Mouse (Mus musculus) adrenal gland, postnatal 10 days (tissue): ENCODE data around the gene Dnajb11. TPM values are rescaled to one million over a fixed set of nuclear protein-coding genes. Genes with fewer than 3 reads are reported as not detected.

ENCODE experiments used
- DNase-seq: peaks from one replicate; pipeline ENCODE4 v3.0.0; 2021; ENCODE audit warnings: mixed read lengths
- long read RNA-seq, 2 experiments: library from polyadenylated mRNA; stranded (forward); transcript quantifications; one replicate each; pipeline ENCODE4 v2.0.0; 2021
- total RNA-seq, 2 experiments: library from RNA; stranded (reverse); gene quantifications; 2 replicates each; pipeline ENCODE4 v1.2.3; 2021

The Dnajb11 gene
- 10 to 100 TPM; 59.9 to 65.8 TPM for total RNA-seq
- long read RNA-seq, experiment 1, transcript Dnajb11-201 (10 exons, 1,927 nt): major isoform, 184 of 203 reads
- long read RNA-seq, experiment 1, partial matches to known transcripts: 8 of 203 reads
- long read RNA-seq, experiment 1, other reads (novel, unspliced or antisense): 10 of 203 reads
- long read RNA-seq, experiment 2, transcript Dnajb11-201 (10 exons, 1,927 nt): major isoform, 79 of 86 reads
- long read RNA-seq, experiment 2, partial matches to known transcripts: 1 of 86 reads
- long read RNA-seq, experiment 2, other reads (novel, unspliced or antisense): 6 of 86 reads

DNA sequence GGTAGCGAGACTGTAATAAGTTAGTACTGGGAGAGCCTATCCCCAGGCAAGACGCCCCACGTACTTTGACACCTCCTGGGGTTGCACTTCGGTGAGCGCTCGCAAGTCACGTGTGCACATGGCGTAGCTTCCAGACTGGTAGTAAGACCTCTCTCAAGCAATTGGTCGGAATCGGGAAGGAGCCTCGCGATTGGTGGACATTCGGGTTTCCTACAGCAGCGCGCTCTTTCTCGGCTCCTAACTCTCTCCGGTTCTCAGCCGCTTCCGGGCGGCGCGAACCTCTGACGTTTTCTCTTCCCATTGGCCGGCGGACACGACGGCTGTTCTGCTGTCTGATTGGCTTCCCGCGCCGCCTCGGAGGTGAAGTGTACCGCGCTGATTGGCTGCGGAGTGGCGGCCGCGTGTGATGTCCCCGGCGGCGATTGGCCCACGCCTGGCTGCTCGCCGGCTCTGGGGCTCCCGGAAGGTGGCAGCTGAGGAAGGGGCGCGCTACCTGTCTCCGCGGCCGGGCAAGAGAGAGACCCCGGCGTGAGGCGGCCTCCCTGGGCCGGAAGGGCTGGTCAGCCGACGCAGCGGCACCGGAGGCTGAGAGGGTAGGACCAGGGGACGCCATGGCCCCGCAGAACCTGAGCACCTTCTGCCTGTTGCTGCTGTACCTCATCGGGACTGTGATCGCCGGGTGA lies at the start of gene Dnajb11, which contains the start of gene Tbccd1:
Dnajb11 (plus strand) TSS at position 415 of the 683 bp plus-strand sequence.
Tbccd1 (minus strand) TSS at position 239 of the 683 bp plus-strand sequence.
- peak; percentile 99 for DNase-seq

GRCm38 (mm10) chr16:22811477-22811876 lies 46.2 kb upstream of the Dnajb11 start, which contains the start of gene Crygs:
TSS of gene Crygs (minus strand) at chr16:22811577.
- DNase-seq: no peak

GRCm38 (mm10) chr16:22820731-22821130 lies 36.9 kb upstream of the Dnajb11 start:
- DNase-seq: no peak

DNA sequence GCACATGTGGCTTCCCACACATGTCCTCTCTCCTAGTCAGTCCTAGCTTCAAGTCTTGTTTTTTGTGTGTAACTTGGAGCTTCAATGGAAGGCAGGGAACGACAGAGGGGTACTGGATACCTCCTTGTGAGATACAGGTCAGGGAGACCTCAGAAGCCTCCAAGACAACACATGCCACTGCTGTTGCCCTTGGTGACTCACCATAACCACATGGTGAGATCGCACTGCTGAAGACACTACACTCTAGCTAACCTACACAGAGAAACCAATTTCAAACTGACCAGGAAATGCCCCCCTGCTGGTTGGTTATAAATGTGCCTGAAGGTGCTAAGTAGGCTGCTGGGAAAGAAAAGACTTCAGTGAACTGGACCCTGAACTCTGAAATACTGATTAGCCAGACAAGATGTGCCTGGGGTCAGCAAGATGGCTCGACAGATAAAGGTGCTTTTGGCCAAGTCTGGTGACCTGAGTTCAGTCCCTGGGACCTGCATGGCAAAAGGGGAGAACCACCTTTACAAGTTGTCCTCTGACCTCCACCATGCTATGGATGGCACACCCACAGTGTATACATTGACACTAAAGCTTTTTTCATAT lies 24.6 kb upstream of the Dnajb11 start:
- DNase-seq: no peak

GRCm38 (mm10) chr16:22839146-22839857 lies 18.3 kb upstream of the Dnajb11 start:
- DNase-seq: no peak

DNA sequence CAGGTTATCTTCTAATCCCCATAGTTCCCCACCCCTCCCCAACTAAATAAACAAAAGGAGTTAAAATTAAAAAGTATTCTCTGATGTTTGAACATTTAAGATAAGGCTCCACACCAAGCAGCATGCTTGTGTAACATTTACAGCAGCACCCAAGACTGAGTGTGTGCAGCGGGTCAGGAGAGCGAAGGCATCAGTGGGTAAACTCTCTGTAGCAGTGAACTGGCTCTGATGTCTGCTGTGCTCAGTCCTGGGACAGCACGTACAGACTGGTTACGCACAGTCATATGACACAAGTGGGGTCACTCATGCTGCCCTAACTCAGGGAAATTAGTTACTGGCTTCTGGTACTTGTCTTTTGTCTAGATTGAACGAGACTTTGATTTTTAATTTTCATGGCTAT lies 14.8 kb upstream of the Dnajb11 start:
- no peak for DNase-seq

DNA sequence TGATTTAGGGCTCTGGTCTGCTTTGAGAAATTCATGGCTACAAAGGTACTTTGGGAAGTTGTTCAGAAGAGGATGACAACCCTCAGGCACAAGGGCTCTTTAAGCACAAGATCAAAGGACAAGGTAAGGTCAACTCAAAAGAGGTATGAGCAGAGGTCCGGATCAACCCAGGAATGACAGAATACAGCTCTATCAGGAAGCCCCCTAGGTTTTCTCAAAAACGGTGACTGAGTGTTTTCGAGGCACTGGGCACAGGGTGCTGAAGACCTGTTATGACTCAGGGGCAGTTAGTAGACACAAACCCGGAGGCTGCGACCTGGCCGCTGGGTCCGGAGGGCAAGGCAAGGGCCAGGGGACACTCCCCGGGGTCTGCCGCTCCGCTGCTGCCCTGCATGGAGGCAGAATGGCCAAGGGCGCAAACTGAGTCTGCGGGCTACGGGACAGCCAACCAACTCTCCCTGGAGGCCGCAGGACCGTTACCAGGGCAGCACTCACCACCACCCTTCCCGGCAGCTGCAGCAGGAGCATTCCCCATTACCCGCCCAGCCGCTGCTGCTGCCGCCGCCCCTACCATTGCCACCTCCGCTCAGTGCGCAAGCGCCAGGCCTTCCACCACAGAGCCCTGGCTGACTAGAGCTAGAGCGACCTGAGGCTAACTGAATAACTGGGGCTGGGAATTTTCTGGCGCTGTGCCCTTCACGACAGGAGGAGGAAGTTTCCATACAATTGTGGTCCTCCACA lies 13.4 kb upstream of the Dnajb11 start:
- peak; percentile 89 for DNase-seq

DNA sequence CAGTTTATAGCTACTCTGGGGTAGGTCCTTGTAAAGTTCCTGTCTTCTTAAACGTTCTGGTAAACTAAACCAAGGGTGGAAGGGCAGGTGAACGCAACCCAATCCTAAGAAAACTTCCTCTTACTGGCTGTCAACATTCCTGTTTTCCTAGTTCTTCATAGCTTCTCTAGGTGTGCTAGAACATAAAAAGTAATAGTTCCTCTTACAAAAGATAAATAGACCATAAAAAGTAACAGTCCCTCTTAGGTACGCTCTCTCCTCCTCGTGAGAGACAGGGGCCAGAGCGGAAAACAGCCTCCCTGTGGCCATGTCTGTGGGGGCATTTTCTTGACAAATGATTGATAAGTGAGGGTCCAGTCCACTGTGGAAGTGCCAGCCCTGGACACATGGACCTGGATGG lies 12.8 kb upstream of the Dnajb11 start:
- DNase-seq: no peak

DNA sequence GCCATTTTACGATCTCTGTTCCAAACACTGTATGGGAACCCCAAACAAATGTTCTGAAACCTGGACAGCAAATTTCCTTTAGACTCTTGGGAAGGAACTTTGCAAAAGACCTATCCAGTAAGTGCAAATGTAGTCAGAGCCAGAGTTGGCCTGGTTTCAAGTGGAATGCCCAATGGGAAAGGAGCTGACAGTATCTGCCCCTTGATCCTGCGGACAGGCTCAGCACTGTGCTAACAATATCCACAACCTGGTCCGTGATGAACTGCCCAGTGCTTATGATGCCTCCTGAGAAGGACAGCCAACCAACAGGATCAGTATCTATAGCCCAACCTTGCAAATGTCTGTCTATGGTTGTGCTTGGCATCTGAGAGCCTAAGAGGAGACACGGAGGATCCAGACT lies 12.2 kb upstream of the Dnajb11 start:
- peak; percentile 62 for DNase-seq

- DNase-seq: no peak
These were observed 10.0 kb upstream of the Dnajb11 start for GRCm38 (mm10) chr16:22847686-22848085.

DNA sequence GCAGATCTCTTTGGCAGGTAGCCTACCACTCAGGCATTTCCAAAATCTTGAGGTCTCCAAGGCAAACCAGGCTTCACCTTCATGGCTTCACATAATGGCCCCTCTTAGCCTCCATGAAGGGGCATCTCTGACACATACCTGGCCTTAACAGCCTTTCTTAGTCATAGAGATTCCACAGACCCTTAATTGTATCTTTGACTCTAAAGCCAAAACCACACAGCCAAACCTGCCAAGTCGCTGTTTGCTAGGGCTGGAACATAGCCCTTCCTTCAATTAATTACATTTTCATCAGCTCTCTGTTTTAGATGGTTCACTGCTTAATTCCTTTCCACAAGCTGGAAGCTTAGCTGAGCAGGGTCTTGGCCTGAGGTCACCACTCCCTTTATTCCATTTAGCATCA lies 9.3 kb upstream of the Dnajb11 start:
- DNase-seq: no peak

GRCm38 (mm10) chr16:22852709-22853108 lies 4.9 kb upstream of the Dnajb11 start:
- DNase-seq: no peak

DNA sequence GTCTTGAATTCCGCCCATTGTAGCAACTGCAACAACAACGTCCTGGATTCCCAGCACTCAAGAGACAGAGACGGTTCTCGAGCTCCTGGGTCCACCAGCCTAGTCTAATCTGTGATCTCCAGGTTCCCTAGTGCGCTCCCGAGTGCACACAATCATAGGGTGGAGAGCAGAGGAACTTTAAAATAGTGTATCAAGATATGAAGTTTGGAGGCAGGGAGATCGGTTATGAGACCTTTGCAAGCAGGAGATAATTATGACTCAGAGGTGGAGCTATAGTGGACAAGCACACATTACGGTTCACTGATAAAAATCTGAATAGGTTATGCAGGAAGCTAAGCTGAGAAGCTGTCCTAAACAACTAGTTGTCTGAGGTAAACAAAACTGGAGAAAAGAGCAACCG lies 872 bp upstream of the Dnajb11 start:
- DNase-seq: no peak

DNA sequence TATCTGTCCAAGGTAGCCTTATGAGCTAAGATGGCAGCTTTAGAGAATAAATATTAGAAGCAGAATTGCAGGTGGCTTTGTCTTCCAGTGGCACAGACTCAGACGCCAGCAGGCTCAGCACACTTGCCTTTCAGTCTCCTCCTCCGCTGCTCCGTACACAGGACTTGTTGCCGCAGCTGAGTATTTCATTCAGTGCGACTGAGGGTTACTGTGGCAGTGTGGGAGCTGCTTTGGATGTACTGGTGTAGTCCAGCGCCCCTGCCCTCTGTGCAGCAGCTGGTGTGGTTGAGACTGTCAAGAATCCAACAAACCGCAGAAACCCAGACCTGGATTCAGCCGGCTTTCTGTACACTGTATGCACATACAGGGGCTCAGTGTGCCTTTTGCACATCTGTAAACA lies 14.8 kb downstream of the Dnajb11 start:
- no peak for DNase-seq

GRCm38 (mm10) chr16:22873369-22873768 lies 15.7 kb downstream of the Dnajb11 start:
- DNase-seq: no peak

DNA sequence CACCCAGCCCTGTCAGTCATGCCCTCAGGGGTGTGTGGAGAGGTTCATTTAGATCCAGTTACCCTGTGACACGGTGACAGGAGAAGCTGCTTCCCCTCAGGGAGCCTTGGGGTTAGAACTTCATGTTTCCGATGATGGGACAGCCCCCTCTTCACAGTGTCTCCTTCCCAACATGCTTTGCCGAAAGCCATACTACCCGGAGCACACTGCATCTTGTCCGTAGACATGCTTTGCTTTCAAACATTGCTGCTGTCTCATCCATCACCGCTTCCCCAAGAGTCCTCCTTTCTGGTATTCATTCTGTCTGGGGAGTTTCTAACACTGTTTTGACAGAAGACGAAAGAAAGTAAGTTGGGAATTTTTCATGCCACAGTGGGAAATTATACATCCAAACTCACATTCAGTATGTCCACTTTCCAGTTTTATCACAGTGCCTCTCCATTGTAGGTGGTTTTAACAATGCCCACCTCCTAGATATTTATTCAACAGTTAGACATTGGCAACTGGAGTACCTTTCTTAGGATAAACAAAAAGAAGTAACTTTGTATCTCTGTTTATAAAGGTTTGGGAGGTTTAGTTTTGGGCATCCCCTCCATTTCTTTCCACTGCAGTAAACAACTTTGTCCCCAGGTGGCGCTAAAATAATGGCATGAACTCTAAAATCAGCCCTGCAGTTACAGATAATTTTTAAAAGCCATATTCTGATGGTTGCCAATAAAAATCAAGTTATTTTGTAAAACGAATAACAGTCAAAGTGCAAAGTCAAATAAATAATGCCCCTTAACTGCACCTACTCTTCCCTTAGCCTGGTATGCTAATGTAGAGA lies 18.8 kb downstream of the Dnajb11 start:
- peak; percentile 59 for DNase-seq

DNA sequence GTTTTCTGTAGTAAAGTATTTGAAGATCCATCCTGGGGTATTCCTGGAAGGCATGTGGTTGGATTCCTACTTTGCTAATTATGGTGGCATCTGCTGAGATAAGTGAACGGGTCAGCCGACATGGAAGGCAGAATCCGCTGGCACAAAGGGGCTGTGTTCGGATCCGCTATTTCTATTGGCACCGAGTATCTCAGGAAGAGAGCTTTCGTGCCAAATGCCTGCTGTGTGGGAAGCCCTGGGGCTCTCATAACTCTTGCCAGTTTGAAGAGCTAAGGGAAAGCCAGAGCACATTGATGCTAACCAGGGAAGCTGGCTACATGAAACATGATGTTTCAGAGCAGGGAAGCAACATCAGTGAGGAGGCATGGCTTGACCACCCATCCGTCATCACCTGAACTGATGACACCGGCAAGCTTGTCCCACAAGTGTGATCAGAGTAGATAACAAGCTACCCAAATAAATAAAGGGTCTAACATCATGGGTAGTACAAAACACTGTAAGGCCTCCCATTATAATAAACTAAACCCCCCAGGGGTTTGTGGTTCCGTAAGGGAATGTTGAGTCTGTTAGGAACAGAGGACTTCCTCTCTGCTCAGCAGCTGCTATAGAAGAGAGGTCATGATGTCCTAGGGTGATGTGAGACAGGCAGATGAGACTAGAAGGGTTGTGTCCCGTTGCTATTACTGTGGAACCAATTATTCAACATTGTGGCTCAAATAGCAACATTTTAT lies 20.2 kb downstream of the Dnajb11 start:
- no peak for DNase-seq

- no peak for DNase-seq
These were observed 21.1 kb downstream of the Dnajb11 start for GRCm38 (mm10) chr16:22878716-22879115.

GRCm38 (mm10) chr16:22879945-22880595 lies 22.4 kb downstream of the Dnajb11 start:
- no peak for DNase-seq

DNA sequence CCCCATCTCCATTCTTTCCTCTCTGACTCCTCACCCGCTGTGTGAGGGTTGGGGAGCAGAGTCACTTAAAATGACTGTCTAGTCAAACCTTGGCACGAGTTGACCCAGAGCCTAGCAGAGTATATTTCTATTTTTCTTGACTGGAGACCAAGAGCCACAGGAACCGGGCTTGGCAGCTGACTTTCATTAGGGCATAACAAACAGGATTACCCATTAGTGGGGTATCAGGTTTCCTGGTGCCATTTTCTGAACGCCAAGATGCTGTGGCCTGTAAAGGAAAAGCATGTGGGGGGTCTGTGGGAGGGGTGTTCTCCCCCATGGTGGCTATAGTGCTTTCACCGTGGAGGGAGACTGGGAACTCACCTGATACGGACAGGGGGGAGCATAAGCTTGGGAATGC lies 23.3 kb downstream of the Dnajb11 start:
- DNase-seq: no peak
